Mouse (Mus musculus): ENCODE measurements around the gene Ap2a2.

Gene Ap2a2

GRCm38 (mm10) chr7:141561682-141562391 is at the start of gene Ap2a2:
Ap2a2 (plus strand) TSS chr7:141562173.
- DNase-seq = peak; percentile 93

DNA sequence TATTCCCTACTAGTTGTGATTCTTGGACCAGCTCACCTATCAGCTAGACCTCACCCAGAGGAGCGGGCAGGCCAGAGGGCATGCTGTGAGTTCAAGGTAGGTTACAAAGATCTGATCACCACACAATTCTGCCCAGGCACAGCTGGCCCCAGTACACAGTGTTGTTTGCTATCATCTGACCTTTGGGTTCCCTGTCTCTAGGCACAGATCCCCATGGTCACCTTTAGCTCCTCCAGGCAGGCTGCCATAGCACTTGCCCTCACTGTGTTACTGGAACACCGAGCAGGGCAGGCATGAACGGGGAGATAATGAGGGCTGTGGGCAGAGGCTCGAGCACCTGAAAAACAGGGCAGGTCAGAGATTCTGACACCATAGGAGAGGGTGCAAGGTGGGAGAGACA is 44.3 kb upstream of the Ap2a2 start:
- no peak for DNase-seq

DNA sequence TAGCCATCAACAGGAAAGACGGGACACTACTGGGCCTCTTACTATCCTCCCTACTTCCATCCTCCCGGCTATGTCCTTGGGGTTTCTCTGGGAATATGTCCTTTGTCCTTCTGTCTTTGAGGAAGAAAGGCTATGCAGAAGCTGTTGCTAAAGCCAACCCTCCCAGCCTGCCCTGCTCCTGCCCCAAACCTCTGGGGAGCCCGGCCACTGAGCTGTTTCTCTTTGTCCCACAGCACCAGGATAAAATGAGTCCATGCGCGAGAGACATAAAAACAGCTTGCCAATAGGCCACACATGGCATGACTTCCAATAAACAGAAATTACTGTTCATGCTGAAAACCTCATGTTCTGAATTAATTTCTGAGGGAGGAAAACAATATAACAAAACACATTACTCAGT is 43.7 kb upstream of the Ap2a2 start:
- DNase-seq = no peak

GRCm38 (mm10) chr7:141518926-141519325 is 43.0 kb upstream of the Ap2a2 start:
- no peak for DNase-seq

GRCm38 (mm10) chr7:141519795-141520194 is 42.2 kb upstream of the Ap2a2 start:
- DNase-seq = no peak

- DNase-seq = no peak
Measured at GRCm38 (mm10) chr7:141523007-141523406, 39.0 kb upstream of the Ap2a2 start.

DNA sequence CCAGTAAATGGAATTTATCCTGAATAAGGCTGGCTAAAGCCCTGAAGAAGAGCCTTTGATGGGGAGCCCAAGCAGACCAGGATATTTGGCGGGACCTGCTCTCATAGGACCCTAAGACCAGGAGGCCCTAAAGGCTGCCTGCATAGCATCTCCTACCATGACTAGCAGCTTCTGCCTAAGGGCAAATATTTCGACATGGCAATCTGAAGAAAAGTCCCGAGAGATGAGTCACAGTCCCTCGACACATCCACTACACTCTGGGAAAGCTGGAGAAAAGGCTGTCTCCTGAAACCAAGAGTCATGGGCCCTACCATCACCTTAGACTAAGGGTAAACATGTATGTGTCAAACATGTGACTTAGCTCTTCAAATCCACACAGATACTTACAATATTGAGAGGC is 37.7 kb upstream of the Ap2a2 start:
- DNase-seq = no peak

DNA sequence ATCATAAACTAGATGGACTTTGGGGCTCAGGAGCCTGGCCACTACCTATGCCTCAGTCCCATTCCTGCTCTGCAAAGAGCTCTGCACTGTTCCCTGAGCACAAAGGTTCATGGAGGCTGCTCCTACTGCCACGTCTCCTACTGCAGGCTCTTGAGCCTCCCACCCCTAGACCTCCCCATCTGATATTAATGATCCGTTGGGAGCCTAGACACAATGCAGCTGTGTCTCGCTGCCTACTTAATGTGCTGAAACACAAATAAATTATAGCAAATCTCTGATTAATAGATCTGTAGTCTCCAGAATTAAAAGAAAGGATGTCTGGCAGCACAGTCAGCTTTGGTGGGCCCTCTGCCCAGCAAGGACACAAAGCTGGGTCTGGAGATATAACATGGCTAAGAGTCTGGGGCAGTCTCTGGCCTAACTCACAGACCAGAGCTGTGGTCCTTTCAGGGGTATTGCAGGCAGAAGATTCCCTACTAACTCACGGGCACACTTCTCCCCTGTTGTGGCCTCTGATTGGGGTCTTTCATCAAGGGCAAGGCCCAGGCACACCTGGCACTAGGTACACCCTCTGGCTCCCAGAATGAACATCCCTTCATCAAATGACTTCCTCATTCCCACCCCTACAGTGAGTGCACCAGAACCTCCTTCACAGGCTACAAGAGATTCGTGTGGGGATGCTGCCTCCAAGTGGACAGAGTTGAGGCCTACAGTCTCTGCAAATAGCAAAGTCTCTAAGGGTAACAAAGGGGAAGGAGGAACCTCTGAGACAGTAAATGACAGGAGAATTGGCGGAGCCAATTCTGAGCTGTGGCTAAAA is 37.0 kb upstream of the Ap2a2 start:
- DNase-seq = peak; percentile 88

- DNase-seq = no peak
Measured at GRCm38 (mm10) chr7:141525580-141525925, 36.4 kb upstream of the Ap2a2 start.

GRCm38 (mm10) chr7:141535570-141535969 is 26.4 kb upstream of the Ap2a2 start:
- DNase-seq = no peak

DNA sequence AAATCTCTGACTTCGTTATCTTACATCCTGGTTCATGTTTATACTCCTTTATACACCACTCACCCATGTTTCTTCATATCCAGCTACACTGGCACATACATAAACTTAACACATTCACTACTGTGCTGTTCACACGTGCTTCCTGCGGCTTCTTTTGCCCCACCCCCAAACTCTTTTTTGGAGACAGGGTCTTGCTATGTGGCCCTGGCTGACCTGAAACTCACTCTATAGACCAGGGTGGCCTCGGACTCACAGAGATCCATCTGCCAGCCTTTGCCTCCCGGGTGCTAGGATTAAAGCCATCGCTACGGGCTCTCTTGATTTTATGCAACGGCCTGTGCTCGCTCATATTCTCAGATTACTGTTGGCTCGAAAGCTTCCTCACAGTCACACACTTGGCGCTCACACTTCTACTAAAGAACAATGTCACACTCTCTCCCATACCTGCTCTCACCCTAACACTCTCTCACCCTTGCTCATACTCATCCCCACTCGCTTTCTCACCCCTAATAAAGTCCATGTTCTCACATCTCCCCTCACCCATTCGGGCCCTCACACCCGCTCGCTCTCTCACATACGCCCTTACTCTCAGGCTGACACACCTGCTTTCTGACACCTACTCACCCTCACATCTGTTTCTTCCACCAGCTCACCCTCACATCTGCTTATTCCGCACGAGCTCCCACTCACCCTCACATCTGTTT is 23.0 kb upstream of the Ap2a2 start:
- DNase-seq = peak; percentile 16

DNA sequence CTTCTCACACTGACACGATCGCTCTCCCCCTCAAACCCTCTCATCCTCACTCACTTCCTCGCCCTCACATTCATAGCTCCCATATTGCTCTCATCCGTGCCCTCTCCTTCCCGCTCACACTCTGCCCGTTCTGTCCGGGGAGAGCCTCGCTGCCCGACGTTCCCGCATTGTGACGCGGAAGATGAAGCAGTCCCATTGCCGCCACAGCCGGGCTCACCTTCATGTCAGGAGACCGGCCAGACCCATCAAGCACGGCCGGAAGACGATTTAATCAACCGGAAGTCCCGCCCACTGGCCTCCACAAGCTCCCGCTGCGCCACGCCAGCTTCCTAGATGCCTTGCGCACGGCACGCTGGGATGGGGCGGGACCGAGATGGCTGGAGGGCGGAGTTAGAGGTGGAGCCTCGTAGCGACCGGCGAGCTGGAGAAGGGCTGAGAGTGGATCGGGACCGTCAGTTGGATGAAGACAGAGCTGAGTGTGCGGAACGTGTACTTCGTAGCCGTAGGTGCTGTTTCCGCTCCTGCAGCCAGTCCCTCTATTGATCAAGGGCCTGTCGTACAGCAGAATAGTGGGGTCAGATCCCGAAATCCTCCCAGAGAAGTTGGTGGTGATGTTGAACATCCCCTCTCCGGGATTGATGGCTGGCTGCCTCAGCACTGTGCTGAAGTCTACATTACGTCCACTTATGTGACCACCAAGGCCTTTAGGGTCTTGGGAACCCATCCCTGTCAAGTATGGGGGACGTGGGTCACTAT is 22.2 kb upstream of the Ap2a2 start, which contains the start of gene Chid1:
Chid1 (minus strand) TSS at position 302 of the 756 bp plus-strand sequence.
- peak; percentile 99 for DNase-seq

GRCm38 (mm10) chr7:141540312-141541081 is 21.5 kb upstream of the Ap2a2 start:
- peak; percentile 81 for DNase-seq

DNA sequence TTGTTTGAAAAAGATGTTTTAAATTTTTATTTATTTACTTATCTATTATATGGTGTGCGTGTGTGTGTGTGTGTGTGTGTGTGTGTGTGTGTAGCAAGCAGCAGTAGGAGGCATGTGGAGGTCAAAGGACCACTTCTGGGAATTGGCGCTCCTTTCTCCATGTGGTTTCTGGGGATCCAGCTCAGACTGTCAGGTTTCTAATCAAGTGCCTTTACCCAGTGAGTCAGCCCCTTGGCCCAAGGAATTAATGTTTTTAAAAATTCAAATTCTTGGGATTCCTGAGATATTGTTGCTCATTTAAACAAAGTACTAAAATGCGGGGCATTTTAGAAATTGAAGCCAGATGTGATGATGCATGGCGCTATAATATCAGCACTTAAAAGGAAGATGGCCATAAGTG is 20.3 kb upstream of the Ap2a2 start:
- DNase-seq = no peak

- DNase-seq = no peak
Measured at GRCm38 (mm10) chr7:141542588-141542987, 19.4 kb upstream of the Ap2a2 start.

DNA sequence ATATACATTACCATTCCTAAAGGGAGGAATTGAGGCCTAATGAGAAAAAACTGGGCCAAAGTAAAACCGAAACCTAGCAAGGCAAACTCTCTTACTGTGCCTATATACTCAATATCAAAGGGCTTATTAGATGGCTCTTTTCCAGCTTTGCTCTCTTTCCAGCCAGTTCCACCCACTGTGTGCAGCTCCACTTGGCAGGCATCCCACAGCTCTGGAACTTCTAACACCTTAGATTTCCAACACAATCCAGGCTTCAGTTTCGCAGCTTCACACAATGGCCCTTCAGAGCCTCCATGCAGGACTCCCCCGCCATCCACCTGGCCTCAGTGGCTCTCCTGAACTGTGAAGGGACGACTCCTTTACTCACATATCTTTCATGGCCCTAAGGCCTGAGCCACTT is 17.3 kb upstream of the Ap2a2 start:
- DNase-seq = peak; percentile 39

- DNase-seq = peak; percentile 19
Measured at GRCm38 (mm10) chr7:141549432-141550061, 12.4 kb upstream of the Ap2a2 start.

GRCm38 (mm10) chr7:141550464-141550863 is 11.5 kb upstream of the Ap2a2 start:
- DNase-seq = peak; percentile 16

- no peak for DNase-seq
Measured at GRCm38 (mm10) chr7:141558329-141558776, 3.6 kb upstream of the Ap2a2 start.

- no peak for DNase-seq
Measured at GRCm38 (mm10) chr7:141558946-141559345, 3.0 kb upstream of the Ap2a2 start.

GRCm38 (mm10) chr7:141559726-141560325 is 2.1 kb upstream of the Ap2a2 start:
- no peak for DNase-seq

All from lung, postnatal 10 days (tissue).